Mouse (Mus musculus): Measurements from ENCODE around the gene Pou3f3. TPM values are rescaled to one million over a fixed set of nuclear protein-coding genes. Genes with fewer than 3 reads are reported as not detected.

Gene Pou3f3
- polyA plus RNA-seq, 1 experiment, result 0.07 TPM

DNA sequence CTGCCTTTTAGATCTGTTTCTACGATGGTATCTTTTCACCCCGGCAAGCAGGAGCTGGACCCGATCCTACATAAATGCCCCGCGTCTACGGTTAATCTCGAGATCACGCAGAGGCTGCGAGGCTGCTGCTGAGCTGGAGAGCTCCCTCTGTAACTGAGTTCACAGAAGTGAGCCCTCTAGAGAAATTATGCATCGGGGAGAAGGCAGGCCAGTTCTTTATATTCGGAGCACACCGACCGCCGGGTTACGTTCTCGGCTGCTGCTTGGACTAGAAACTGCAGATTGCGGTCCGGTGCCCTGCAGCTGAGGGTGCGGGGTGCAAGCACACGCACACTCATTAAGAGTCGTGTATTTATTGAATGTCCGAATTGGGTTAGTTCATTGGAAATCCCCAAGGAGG, 1.7 kb upstream of the Pou3f3 start:
- Histone ChIP-seq H3K4me1 (ENCODE audit: control insufficient read depth, insufficient read depth, low read length) (peaks cover 14% of the 10 kb centered on the region), H3K4me3 (replicated peaks; ENCODE audit: extremely low read depth, low read depth, low read length) (no peak overlapping the region)
- WGBS, result 1% methylated on average over 22 of the region's 22 CpGs
- TF ChIP-seq CTCF (IDR thresholded peaks at IDR 0.05; ENCODE audit: insufficient read depth, low read length), result no peak
- peak; percentile 25 for DNase-seq

- WGBS, result 3% methylated on average over 22 of the region's 26 CpGs
- no peak for DNase-seq
- peaks cover 14% of the 10 kb centered on the region for H3K4me1 ChIP-seq (ENCODE audit: control insufficient read depth, insufficient read depth, low read length)
- TF ChIP-seq CTCF (IDR thresholded peaks at IDR 0.05; ENCODE audit: insufficient read depth, low read length), result no peak
- TF ChIP-seq POLR2A (IDR thresholded peaks at IDR 0.05; ENCODE audit: borderline replicate concordance, extremely low read depth, low read depth, low read length), result no peak
- no peak overlapping the region for H3K4me3 ChIP-seq (replicated peaks; ENCODE audit: extremely low read depth, low read depth, low read length)
Measured at GRCm38 (mm10) chr1:42694290-42694664, 1.3 kb upstream of the Pou3f3 start.

GRCm38 (mm10) chr1:42694665-42695577, 647 bp upstream of the Pou3f3 start:
- WGBS, result 2% methylated on average over 54 of the region's 60 CpGs
- no peak overlapping the region for H3K4me3 ChIP-seq (replicated peaks; ENCODE audit: extremely low read depth, low read depth, low read length)
- peaks cover 14% of the 10 kb centered on the region for H3K4me1 ChIP-seq (ENCODE audit: control insufficient read depth, insufficient read depth, low read length)
- no peak for DNase-seq
- TF ChIP-seq CTCF (IDR thresholded peaks at IDR 0.05; ENCODE audit: insufficient read depth, low read length) (no peak), POLR2A (IDR thresholded peaks at IDR 0.05; ENCODE audit: borderline replicate concordance, extremely low read depth, low read depth, low read length) (no peak)

- no peak overlapping the region for H3K4me3 ChIP-seq (replicated peaks; ENCODE audit: extremely low read depth, low read depth, low read length)
Measured at GRCm38 (mm10) chr1:42696371-42697031, 933 bp downstream of the Pou3f3 start.

DNA sequence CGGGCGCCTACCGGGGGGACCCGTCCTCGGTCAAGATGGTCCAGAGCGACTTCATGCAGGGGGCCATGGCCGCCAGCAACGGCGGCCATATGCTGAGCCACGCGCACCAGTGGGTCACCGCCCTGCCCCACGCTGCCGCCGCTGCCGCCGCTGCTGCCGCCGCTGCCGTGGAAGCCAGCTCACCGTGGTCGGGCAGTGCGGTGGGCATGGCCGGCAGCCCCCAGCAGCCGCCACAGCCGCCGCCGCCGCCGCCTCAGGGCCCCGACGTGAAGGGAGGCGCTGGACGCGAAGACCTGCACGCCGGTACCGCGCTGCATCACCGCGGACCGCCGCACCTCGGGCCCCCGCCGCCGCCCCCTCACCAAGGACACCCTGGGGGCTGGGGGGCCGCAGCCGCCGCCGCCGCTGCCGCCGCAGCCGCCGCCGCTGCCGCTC, 1.8 kb downstream of the Pou3f3 start:
- 2% methylated on average over 48 of the region's 58 CpGs for whole genome bisulfite sequencing
- TF ChIP-seq POLR2A (IDR thresholded peaks at IDR 0.05; ENCODE audit: borderline replicate concordance, extremely low read depth, low read depth, low read length) (no peak), CTCF (IDR thresholded peaks at IDR 0.05; ENCODE audit: insufficient read depth, low read length) (no peak)
- peaks cover 14% of the 10 kb centered on the region for H3K4me1 ChIP-seq (ENCODE audit: control insufficient read depth, insufficient read depth, low read length)
- DNase-seq, result no peak
- no peak overlapping the region for H3K4me3 ChIP-seq (replicated peaks; ENCODE audit: extremely low read depth, low read depth, low read length)

More at GRCm38 (mm10) chr1:42696371-42697031, 933 bp downstream of the Pou3f3 start:
- WGBS, result under 1% methylated on average over 50 of the region's 62 CpGs
- peak; percentile 19 for DNase-seq
- no peak for TF ChIP-seq POLR2A (IDR thresholded peaks at IDR 0.05; ENCODE audit: borderline replicate concordance, extremely low read depth, low read depth, low read length)
- no peak for TF ChIP-seq CTCF (IDR thresholded peaks at IDR 0.05; ENCODE audit: insufficient read depth, low read length)
- peaks cover 14% of the 10 kb centered on the region for H3K4me1 ChIP-seq (ENCODE audit: control insufficient read depth, insufficient read depth, low read length)

DNA sequence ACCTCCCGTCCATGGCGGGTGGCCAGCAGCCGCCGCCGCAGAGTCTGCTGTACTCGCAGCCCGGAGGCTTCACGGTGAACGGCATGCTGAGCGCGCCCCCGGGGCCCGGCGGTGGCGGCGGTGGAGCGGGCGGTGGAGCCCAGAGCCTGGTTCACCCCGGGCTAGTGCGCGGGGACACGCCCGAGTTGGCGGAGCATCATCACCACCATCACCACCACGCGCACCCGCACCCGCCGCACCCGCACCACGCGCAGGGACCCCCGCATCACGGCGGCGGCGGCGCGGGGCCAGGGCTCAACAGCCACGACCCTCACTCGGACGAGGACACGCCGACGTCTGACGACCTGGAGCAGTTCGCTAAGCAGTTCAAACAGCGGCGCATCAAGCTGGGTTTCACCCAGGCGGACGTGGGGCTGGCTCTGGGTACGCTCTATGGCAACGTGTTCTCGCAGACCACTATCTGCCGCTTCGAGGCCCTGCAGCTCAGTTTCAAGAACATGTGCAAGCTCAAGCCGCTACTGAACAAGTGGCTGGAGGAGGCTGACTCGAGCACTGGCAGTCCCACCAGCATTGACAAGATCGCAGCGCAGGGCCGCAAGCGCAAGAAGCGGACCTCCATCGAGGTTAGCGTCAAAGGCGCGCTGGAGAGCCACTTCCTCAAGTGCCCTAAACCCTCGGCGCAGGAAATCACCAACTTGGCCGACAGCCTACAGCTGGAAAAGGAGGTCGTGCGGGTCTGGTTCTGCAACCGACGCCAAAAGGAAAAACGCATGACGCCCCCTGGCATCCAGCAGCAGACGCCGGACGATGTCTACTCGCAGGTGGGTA, 2.4 kb downstream of the Pou3f3 start:
- Histone ChIP-seq H3K4me3 (replicated peaks; ENCODE audit: extremely low read depth, low read depth, low read length) (no peak overlapping the region), H3K4me1 (ENCODE audit: control insufficient read depth, insufficient read depth, low read length) (peaks cover 14% of the 10 kb centered on the region)
- WGBS, result 1% methylated on average over 80 of the region's 80 CpGs
- no peak for DNase-seq
- TF ChIP-seq CTCF (IDR thresholded peaks at IDR 0.05; ENCODE audit: insufficient read depth, low read length) (no peak), POLR2A (IDR thresholded peaks at IDR 0.05; ENCODE audit: borderline replicate concordance, extremely low read depth, low read depth, low read length) (no peak)

- 1% methylated on average over 57 of the region's 57 CpGs for WGBS
- TF ChIP-seq POLR2A (IDR thresholded peaks at IDR 0.05; ENCODE audit: borderline replicate concordance, extremely low read depth, low read depth, low read length), result no peak
- TF ChIP-seq CTCF (IDR thresholded peaks at IDR 0.05; ENCODE audit: insufficient read depth, low read length), result no peak
- H3K4me1 ChIP-seq (ENCODE audit: control insufficient read depth, insufficient read depth, low read length), result peaks cover 14% of the 10 kb centered on the region
- DNase-seq, result no peak
- H3K4me3 ChIP-seq (replicated peaks; ENCODE audit: extremely low read depth, low read depth, low read length), result no peak overlapping the region
Measured at GRCm38 (mm10) chr1:42698584-42699333, 3.2 kb downstream of the Pou3f3 start.

- DNase-seq, result no peak
- 6% methylated on average over 19 of the region's 19 CpGs for WGBS
Measured at GRCm38 (mm10) chr1:42699471-42699871, 3.9 kb downstream of the Pou3f3 start.

DNA sequence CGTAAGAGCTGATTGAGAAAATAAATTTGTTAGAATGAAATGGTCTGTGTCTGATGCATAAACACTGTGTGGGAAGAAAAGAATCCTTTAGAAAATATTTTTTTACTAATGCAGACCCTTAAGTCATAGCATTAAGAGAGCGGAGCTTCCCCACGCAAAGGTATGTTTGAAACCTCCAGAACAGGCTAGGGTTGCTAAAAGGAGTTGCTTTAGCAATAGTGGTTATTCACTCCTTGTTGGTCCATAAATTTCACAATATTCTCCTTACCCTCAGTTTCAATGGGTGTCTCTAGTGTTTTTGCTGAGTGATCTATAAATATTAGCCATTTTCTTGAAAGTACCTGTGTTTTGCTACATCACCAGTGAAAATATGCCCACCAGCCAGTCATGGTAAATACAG, 4.6 kb downstream of the Pou3f3 start:
- no peak for DNase-seq

More at GRCm38 (mm10) chr1:42699471-42699871, 3.9 kb downstream of the Pou3f3 start:
- Histone ChIP-seq H3K4me1 (ENCODE audit: control insufficient read depth, insufficient read depth, low read length) (peaks cover 9% of the 10 kb centered on the region), H3K4me3 (replicated peaks; ENCODE audit: extremely low read depth, low read depth, low read length) (no peak overlapping the region)
- no peak for TF ChIP-seq POLR2A (IDR thresholded peaks at IDR 0.05; ENCODE audit: borderline replicate concordance, extremely low read depth, low read depth, low read length)

More for the DNA sequence above, 4.6 kb downstream of the Pou3f3 start:
- no peak overlapping the region for H3K4me3 ChIP-seq (replicated peaks; ENCODE audit: extremely low read depth, low read depth, low read length)
- H3K4me1 ChIP-seq (ENCODE audit: control insufficient read depth, insufficient read depth, low read length), result peaks cover 4% of the 10 kb centered on the region; the same call in 1 of the 2 replicates
- WGBS, result 29% methylated on average over 3 of the region's 3 CpGs
- no peak for TF ChIP-seq CTCF (IDR thresholded peaks at IDR 0.05; ENCODE audit: insufficient read depth, low read length)

All from lung, adult 2 months (tissue).